Mouse (Mus musculus): Measurements from ENCODE around the gene Nrp2.

The Nrp2 gene

DNA sequence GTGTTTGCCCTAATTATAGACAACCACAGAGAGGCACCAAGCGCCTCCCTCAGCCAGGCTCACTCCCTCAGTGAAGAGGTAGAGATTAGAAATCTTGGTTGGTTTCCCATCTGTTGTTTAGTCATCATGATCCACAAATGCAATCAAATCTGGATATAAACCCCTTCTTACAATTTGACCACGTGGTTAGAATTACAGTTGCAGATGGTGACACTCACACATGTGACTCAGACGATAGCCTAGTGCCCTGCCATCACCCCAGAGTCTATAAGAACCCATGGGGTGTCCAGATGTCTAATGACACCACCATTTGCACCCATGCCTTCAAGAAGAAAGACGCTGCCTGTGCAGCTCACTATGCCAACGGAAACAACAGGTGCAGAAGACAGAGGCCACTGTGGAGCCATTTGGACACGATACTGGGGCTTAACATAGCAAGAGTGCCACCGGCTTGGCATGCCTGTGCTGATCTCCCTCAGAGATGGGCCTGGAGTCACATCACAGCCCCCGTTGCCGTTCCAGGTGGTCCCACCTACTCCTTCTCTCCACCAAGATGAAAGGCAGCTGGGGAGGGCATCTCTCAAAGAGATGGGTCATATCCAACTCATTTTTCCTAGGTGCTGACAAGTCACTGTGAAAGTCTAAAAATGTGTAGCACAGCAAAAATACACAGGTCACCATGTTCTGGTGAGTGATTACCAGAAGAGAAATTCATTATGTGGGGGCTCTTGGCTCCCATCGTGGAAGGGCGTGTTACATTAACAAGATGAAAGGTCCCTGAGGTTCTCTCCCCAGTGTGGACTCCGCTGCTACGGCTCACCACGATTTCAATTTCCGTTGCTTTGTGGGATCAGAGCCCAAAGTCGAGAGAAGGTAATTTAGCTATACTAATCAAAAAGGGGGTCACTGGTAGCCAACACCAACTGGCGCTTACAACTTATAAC is 123.0 kb downstream of the Nrp2 start:
- DNase-seq, result no peak

GRCm38 (mm10) chr1:62827316-62827715 is 124.2 kb downstream of the Nrp2 start:
- DNase-seq, result no peak

GRCm38 (mm10) chr1:62828156-62828555 is 125.1 kb downstream of the Nrp2 start:
- DNase-seq, result no peak

DNA sequence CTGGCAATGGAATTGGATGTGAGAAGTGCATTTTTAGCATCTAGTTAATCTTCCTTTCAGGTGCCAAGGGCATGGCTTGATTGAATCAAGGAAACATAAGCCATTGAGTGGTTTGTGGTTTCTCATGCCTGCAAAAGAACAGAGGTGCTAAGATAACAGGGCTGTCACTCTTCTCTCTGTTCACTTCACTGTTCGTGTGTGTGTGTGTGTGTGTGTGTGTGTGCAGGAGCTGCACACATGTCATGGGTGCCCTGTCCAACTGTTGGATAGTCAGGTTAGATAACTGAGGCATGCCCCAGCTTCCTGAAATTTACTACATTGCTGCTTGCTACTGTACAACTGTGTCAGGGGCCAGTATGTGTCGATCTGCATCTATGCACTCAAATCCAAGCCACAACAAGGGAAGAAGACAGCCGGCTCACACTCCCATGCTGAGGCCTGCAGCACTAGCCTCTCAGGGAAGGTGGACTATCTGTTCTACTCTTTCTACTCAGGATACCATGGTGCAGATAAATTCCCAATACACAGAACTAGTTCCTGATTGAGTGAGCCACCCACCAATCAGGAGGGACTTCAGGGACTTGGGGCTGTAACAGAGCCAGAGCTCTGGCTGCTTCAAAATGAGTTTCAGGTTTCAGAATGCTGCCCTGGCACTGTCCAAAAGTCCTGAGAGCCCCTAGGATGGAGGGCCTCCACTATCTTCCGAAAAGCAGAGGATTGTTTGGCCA is 126.8 kb downstream of the Nrp2 start:
- DNase-seq, result no peak

DNA sequence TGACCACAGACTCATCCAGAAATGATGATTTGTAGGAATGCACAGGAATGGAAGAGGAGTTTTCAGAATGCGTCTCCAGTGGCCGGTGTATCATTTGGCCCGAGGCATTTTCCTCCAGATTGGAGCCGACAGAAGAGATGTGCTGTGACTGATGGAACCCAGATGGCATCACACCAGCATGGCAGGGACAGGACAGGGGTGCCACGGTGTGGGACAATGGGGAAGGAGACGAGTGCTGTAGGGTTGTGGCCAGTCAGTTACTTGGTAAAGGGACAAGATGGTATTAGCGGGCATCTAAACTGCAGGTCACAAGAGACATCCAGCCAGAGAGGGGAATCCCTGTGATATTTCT is 127.3 kb downstream of the Nrp2 start:
- DNase-seq, result no peak

DNA sequence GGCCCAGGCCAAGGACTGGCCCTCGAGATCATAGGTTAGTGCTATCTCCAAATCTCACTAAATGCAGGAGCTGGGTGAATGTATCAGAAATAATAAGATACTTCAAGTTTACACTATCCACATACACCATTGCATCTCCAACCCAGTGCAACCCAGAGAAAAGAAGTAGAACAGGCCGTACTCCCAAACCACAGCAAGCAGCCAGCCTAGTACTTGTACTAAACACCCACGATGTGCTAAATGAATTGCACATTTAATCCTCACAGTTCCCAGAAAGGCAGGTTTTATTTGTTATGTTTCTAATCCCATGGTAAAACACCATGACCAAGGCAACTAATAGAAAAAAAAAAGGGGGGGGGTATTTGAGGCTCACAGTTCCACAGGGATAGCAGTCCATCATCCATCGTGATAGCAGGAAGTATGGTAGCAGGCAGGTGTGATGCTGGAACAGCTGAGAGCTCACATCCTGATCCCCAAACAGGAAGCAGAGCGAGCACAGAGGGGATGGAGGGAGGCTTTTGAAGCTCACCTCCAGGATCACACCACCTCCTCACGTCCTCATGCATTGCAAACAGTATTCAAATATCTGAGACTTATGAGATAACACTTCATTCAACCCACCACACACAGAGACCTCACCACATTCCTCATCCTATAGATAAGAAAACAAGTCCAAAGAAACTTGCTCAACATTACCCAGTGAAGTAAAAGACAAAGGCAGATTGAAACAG is 128.8 kb downstream of the Nrp2 start:
- DNase-seq, result no peak

DNA sequence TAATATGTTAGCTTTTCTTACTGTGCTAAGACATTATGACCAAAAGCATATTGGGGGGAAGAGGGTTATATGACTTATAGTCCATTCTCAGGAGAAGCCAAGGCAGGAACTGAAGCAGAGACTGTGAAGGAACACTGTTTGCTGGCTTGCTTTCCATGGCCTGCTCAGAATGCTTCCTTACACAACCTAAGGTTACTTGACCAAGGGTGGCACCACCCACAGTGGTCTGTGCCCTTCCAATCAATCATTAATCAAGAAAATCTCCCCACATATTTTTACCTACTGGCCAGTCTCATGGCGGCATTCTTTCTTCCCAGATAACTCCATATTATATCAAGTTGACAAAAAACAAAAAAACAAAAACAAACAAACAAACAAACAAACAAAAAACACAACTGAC is 130.3 kb downstream of the Nrp2 start:
- DNase-seq, result no peak

DNA sequence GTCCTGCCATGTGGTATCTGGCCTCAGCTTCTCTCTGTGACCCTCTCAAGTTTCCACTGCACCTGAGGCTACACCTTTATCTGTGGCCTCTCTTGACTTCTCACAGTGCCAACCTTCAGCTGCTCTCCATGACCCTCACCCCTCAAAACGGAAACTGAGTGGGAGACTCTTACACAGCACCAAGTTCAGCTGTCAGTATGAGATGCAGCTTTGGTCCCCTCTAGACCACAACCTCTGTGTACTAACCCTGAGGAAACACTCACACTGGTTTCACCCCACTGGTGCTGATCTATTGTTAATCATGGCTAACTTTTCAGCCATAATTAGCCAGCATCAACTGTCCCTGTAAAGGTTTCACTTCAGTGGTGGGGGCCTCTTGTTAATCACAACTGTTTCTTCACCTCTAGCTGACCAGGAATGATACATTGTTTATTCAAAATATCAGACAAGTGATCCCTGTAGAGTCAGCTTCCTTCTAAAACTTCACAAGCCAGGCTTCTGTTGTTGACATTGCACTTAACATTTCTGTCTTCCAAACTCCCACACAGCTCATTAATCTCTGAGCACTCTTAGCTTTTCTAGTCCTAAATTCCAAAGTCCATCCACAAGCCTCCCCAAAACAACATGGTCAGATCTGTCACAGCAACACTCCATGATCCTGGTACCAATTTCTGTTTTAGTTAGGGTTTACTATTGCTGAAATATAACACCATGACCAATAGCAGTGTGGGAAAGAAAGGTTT is 131.5 kb downstream of the Nrp2 start:
- no peak for DNase-seq

DNA sequence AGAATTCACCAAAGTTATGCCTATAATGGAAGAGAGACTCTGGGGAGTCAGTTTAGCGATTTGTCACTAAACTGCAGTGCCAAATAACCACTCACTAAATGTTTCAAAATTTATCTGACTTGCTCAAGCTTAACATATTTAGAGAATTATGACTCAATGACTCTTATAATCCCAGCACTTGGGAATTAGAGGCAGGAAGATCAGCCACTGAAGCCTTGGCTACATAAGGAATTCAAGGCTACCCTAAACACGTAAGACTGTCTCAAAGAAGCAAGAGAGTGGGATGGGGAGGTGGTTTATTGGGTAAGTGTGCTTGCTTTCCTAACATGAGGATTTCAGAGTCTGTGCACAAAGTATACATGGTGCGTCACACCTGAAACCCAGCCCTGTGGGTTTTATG is 135.0 kb downstream of the Nrp2 start:
- no peak for DNase-seq

GRCm38 (mm10) chr1:62838631-62839030 is 135.5 kb downstream of the Nrp2 start:
- no peak for DNase-seq

DNA sequence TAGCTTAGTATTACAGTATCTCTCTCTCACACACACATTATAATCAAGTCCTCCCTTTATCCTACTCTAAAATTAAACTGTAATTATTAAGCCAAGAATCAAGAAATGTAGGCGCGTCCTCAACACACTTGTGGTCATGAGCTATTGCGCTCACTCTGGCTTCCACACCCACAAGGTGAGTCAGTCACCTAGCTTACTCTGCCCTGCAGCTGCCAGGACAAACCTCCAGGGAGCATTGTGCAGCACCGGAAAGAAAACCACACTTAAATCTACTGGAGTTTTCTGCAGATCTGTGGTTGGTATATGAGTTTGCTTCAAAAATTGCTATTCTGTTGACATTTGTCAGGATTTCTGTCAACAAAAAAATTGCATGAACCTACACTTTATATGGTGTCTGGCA is 140.1 kb downstream of the Nrp2 start:
- DNase-seq, result no peak

- DNase-seq, result no peak
Measured at GRCm38 (mm10) chr1:62850990-62851940, 148.2 kb downstream of the Nrp2 start.

DNA sequence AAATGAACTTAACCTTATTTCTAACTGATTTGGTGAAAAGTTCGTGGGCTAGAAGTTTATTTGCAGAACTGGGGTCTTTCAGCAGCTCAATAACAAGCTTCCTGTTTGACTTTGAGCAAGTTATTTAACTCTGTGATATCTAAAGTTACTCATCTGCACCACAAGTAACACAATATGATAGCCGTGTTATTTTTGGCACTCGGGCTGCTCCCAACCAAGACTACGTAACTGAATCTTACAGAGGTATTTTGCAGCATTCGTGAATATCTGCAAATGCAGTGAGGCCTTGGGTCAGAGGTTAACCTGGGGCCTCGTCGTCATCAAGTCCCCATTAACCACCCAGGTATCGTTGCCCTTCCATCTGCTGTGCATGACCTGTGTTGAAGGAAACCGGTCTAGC is 150.3 kb downstream of the Nrp2 start:
- DNase-seq, result no peak

- no peak for DNase-seq
Measured at GRCm38 (mm10) chr1:62853996-62854395, 150.9 kb downstream of the Nrp2 start.

GRCm38 (mm10) chr1:62859098-62859497 is 156.0 kb downstream of the Nrp2 start:
- no peak for DNase-seq

DNA sequence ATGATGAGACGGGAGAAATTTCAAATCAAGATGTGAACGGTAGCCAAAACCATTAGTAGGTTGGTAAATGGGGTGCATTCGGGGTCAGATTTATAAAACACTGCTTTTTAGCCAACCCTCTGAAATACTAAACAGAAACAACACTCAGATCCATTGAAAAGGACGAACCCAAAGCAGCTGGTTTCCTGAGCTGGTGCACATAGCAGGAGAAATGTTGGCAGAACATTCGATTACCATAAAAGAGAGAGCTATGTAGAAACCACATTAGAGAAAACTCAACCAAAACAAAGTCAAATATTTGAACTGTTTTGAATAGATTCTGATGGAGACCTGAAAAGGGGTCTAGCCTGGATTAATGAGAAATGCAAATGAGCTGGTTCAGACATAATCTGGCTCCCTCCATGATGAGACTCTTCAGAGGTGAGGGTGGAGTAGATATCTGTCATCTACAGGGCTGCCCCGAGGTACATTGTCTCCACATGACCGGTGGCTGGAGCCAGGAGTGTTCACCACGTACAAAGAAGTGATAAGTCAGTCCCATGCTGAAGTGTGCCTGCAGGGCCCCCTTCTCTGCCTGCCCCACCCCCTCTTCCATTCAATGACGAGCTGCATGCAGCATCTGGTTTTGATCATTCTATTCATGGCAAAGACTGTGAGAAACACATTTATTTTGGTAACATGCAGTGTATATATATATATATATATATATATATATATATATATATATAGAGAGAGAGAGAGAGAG is 156.6 kb downstream of the Nrp2 start:
- no peak for DNase-seq

GRCm38 (mm10) chr1:62860327-62860726 is 157.2 kb downstream of the Nrp2 start:
- DNase-seq, result no peak

GRCm38 (mm10) chr1:62860788-62861187 is 157.7 kb downstream of the Nrp2 start:
- no peak for DNase-seq
